Mouse (Mus musculus): Measurements from ENCODE around the gene Krt75.

DNA sequence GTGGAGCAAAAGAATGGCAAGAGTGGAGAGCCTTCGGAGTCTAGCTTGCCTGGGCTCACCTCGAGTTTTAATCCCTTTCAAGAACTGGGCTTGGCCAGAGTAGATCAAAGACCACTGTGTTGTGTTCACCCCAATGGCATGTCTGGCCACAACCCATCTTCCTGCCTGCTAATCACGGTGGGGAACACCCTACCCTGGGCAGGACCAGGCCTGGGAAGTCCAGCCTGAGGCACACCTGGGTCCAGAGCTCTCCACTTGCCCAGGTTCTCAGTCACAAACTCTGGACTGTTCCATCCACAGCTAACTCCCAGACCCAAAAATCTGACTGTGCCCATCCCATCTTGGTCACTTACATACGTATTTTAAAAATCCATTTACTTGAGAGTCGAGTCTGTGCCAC lies 10.9 kb downstream of the Krt75 start, which contains the start of gene Krt90:
- TF ChIP-seq POLR2A (IDR thresholded peaks at IDR 0.05; ENCODE audit: insufficient read length, low read depth), result no peak
- no peak for TF ChIP-seq MYOD1 (IDR thresholded peaks at IDR 0.05; ENCODE audit: control insufficient read depth in 1 of 3, insufficient read length in 2 of 3, low read depth in 2 of 3)
- TF ChIP-seq TCF12 (IDR thresholded peaks at IDR 0.05; ENCODE audit: insufficient read depth, poor library complexity, severe bottlenecking), result no peak
- no peak for TF ChIP-seq MYOG (IDR thresholded peaks at IDR 0.05; ENCODE audit: control insufficient read depth in 1 of 3, insufficient read depth in 1 of 3, insufficient read length in 2 of 3, low read depth in 2 of 3)
- no peak for TF ChIP-seq E2F4 (IDR thresholded peaks at IDR 0.05; ENCODE audit: insufficient read depth)
- no peak for TF ChIP-seq POLR2AphosphoS2 (IDR thresholded peaks at IDR 0.05; ENCODE audit: insufficient read length, low read depth)
- no peak for TF ChIP-seq USF1 (IDR thresholded peaks at IDR 0.05; ENCODE audit: low read depth)
- no peak for TF ChIP-seq MAX (IDR thresholded peaks at IDR 0.05; ENCODE audit: low read depth)
- no peak for TF ChIP-seq TCF3 (IDR thresholded peaks at IDR 0.05; ENCODE audit: insufficient read length, low read depth)
- no peak for TF ChIP-seq CEBPB (IDR thresholded peaks at IDR 0.05; ENCODE audit: insufficient read depth, poor library complexity, severe bottlenecking)
- no peak for TF ChIP-seq REST (IDR thresholded peaks at IDR 0.05; ENCODE audit: insufficient read depth, insufficient read length)
